Mouse (Mus musculus) embryonic facial prominence, embryonic 14.5 days (tissue): ENCODE measurements around the gene Cyp2a12. TPM values are rescaled to one million over a fixed set of nuclear protein-coding genes. Genes with fewer than 3 reads are reported as not detected.
A peak's percentile ranks its signal among the peaks of the same experiment; 100 is the strongest.

Experiments used
- ATAC-seq: fragments of 200-750 bp; cut with Nextera tagmentation; 2 replicates; pipeline ENCODE4 v1.8.0; 2017; ENCODE audit warnings: low read depth, moderate number of reproducible peaks, moderate TSS enrichment
- DNase-seq: peaks from one replicate; pipeline ENCODE4 v3.0.0-alpha.2; 2015; ENCODE audit warnings: low spot score
- H3K27ac ChIP-seq: fragments of 300-500 bp; sonication (generic); replicated peaks from 2 replicates; pipeline ENCODE4 v1.5.1; 2014; ENCODE audit warnings: low read depth, mild to moderate bottlenecking, low read length, moderate library complexity
- H3K27me3 ChIP-seq: fragments of 300-500 bp; sonication (generic); replicated peaks from 2 replicates; pipeline ENCODE4 v1.6.1; 2014; ENCODE audit warnings: low read length; ENCODE audit not compliant: control insufficient read depth, insufficient read depth
- H3K36me3 ChIP-seq: fragments of 300-500 bp; sonication (generic); 2 replicates; pipeline ENCODE4 v1.6.1; 2014; ENCODE audit warnings: low read length, mixed read lengths; ENCODE audit not compliant: control insufficient read depth, insufficient read depth
- H3K4me1 ChIP-seq: fragments of 300-500 bp; sonication (generic); 2 replicates; pipeline ENCODE4 v1.6.1; 2014; ENCODE audit warnings: antibody characterized with exemption, low read length; ENCODE audit not compliant: control insufficient read depth, insufficient read depth
- H3K4me2 ChIP-seq: fragments of 300-500 bp; sonication (generic); 2 replicates; pipeline ENCODE4 v1.6.1; 2014; ENCODE audit warnings: low read depth, mild to moderate bottlenecking, low read length, moderate library complexity, mixed read lengths
- H3K4me3 ChIP-seq: fragments of 300-500 bp; sonication (generic); 2 replicates; pipeline ENCODE4 v1.5.1; 2014; ENCODE audit warnings: low read depth, mild to moderate bottlenecking, low read length
- H3K9ac ChIP-seq: fragments of 300-500 bp; sonication (generic); 2 replicates; pipeline ENCODE4 v1.6.1; 2014; ENCODE audit warnings: low read depth, mild to moderate bottlenecking, low read length, moderate library complexity, mixed read lengths
- H3K9me3 ChIP-seq: fragments of 300-500 bp; sonication (generic); 2 replicates; pipeline ENCODE4 v1.6.1; 2016; ENCODE audit warnings: low read length; ENCODE audit not compliant: control insufficient read depth
- WGBS: fragments of 180-500 bp; shearing (Covaris S2); extraction: QIAGEN DNeasy Blood & Tissue Kit; methylation state at CpG from one replicate; pipeline ENCODE4 v1.1.7; 2014; 5-methylcytosine and 5-hydroxymethylcytosine counted together
- polyA plus RNA-seq: library from polyadenylated mRNA; unstranded; fragments of >200 nt; fragmentation: Nextera tagmentation; extraction: Ambion mirVana; gene quantifications from 2 replicates; pipeline ENCODE4 v1.2.1, GENCODE M21; 2014

Cyp2a12 gene
- polyA plus RNA-seq, 1 experiment from 2014 or later, result not detected

GRCm38 (mm10) chr7:27078641-27079040 is 49.8 kb downstream of the Cyp2a12 start:
- H3K9ac ChIP-seq, result no peak overlapping the region
- 69% methylated on average over 1 of the region's 1 CpGs for WGBS
- no peaks in the 10 kb centered on the region for H3K36me3 ChIP-seq
- no peaks in the 10 kb centered on the region for H3K4me1 ChIP-seq
- DNase-seq (peak; percentile 3), ATAC-seq (no peak; the same call in 1 of the 2 replicates)
- no peaks in the 10 kb centered on the region for H3K9me3 ChIP-seq
- no peak overlapping the region for H3K4me3 ChIP-seq
- no peak overlapping the region for H3K27ac ChIP-seq
- no peaks in the 10 kb centered on the region for H3K27me3 ChIP-seq
- no peak overlapping the region for H3K4me2 ChIP-seq

- H3K27ac ChIP-seq, result no peak overlapping the region
- no peak; the same call in 1 of the 2 replicates for ATAC-seq
Observed at GRCm38 (mm10) chr7:27081625-27082024, 52.7 kb downstream of the Cyp2a12 start.

More at GRCm38 (mm10) chr7:27081625-27082024, 52.7 kb downstream of the Cyp2a12 start:
- no peak overlapping the region for H3K9ac ChIP-seq
- WGBS, result 43% methylated on average over 2 of the region's 2 CpGs
- H3K4me3 ChIP-seq, result no peak overlapping the region
- no peaks in the 10 kb centered on the region for H3K36me3 ChIP-seq
- no peak overlapping the region for H3K4me2 ChIP-seq
- no peaks in the 10 kb centered on the region for H3K27me3 ChIP-seq
- H3K9me3 ChIP-seq, result no peaks in the 10 kb centered on the region
- H3K4me1 ChIP-seq, result no peaks in the 10 kb centered on the region
- peak; percentile 29 for DNase-seq

Other genes with a start within 250 kb of the Cyp2a12 start
- 4.6 and 6.1 TPM in 2 replicates for gene Cyp2g1, start 220.2 kb upstream of the Cyp2a12 start, polyA plus RNA-seq
- gene Cyp2a5, start 193.8 kb upstream of the Cyp2a12 start, polyA plus RNA-seq, result 1.1 and 3.5 TPM in 2 replicates
- not detected in 2 replicates for gene Cyp2a22, start 89.7 kb upstream of the Cyp2a12 start, polyA plus RNA-seq
- gene Cyp2f2, start 90.8 kb downstream of the Cyp2a12 start, polyA plus RNA-seq, result 34.6 and 64.4 TPM in 2 replicates
- 0.26 and 1.0 TPM in 2 replicates for gene Cyp2t4, start 124.6 kb downstream of the Cyp2a12 start, polyA plus RNA-seq
- gene Egln2, start 137.7 kb downstream of the Cyp2a12 start, polyA plus RNA-seq, result 41.1 and 47.1 TPM in 2 replicates
- gene Rab4b, start 149.8 kb downstream of the Cyp2a12 start, polyA plus RNA-seq, result 58.2 and 59.2 TPM in 2 replicates
- 0.52 TPM in 1 of 2 replicates, not detected in the other for gene Gm21983, start 152.0 kb downstream of the Cyp2a12 start, polyA plus RNA-seq
- 102 and 115 TPM in 2 replicates for gene Mia, start 152.1 kb downstream of the Cyp2a12 start, polyA plus RNA-seq
- 3.0 and 3.6 TPM in 2 replicates for gene BC024978, start 166.7 kb downstream of the Cyp2a12 start, polyA plus RNA-seq
- 187 and 232 TPM in 2 replicates for gene Snrpa, start 167.2 kb downstream of the Cyp2a12 start, polyA plus RNA-seq
- 8.1 and 8.7 TPM in 2 replicates for gene Itpkc, start 199.6 kb downstream of the Cyp2a12 start, polyA plus RNA-seq
- gene Coq8b, start 203.9 kb downstream of the Cyp2a12 start, polyA plus RNA-seq, result 16.8 and 18.2 TPM in 2 replicates
- 25.1 and 28.4 TPM in 2 replicates for gene Numbl, start 229.4 kb downstream of the Cyp2a12 start, polyA plus RNA-seq